Mouse (Mus musculus) MEL (cell line): Measurements from ENCODE around the gene Gnb1l. TPM values are rescaled to one million over a fixed set of nuclear protein-coding genes. Genes with fewer than 3 reads are reported as not detected.
A peak's percentile ranks its signal among the peaks of the same experiment; 100 is the strongest.

Experiments
- DNase-seq: peaks from one replicate; pipeline ENCODE4 v3.0.0; 2011; ENCODE audit warnings: low read depth, low spot score
- H3K27ac ChIP-seq: 2 replicates; pipeline ENCODE4 v1.5.1; 2012; ENCODE audit warnings: low read depth, mild to moderate bottlenecking, control low read depth, low read length, moderate library complexity; ENCODE audit not compliant: control insufficient read depth
- H3K27me3 ChIP-seq, 2 experiments: fragments of 150-350 bp in 1 of 2; sonication (generic) in 1 of 2; 2 replicates each; pipeline ENCODE4 v1.6.1; 2012; ENCODE audit warnings: low read length in 2 of 2, mild to moderate bottlenecking in 2 of 2, improper control_type of control experiment in 1 of 2, moderate library complexity in 1 of 2; ENCODE audit not compliant: insufficient read depth in 2 of 2, control insufficient read depth in 1 of 2
- H3K36me3 ChIP-seq, 2 experiments: 2 replicates each; pipeline ENCODE4 v1.6.1; 2012 to 2014; ENCODE audit warnings: low read length in 2 of 2, improper control_type of control experiment in 1 of 2, inconsistent platforms in 1 of 2, mild to moderate bottlenecking in 1 of 2; ENCODE audit not compliant: insufficient read depth in 2 of 2, control insufficient read depth in 1 of 2
- H3K4me1 ChIP-seq, 2 experiments: fragments of 150-350 bp in 1 of 2; sonication (generic) in 1 of 2; 2 replicates each; pipeline ENCODE4 v1.6.1; 2012; ENCODE audit warnings: low read length in 2 of 2, improper control_type of control experiment in 1 of 2, mild to moderate bottlenecking in 1 of 2; ENCODE audit not compliant: insufficient read depth in 2 of 2, control insufficient read depth in 1 of 2
- H3K4me3 ChIP-seq, 2 experiments: fragments of 150-350 bp in 1 of 2; sonication (generic) in 1 of 2; 2 replicates each; pipeline ENCODE4 v1.5.1; 2012; ENCODE audit warnings: low read depth in 2 of 2, low read length in 2 of 2, mild to moderate bottlenecking in 2 of 2, moderate library complexity in 2 of 2, control low read depth in 1 of 2, improper control_type of control experiment in 1 of 2; ENCODE audit not compliant: control insufficient read depth in 1 of 2, insufficient read depth in 1 of 2
- H3K79me2 ChIP-seq: 2 replicates; pipeline ENCODE4 v1.6.1; 2012; ENCODE audit warnings: mild to moderate bottlenecking, low read length, moderate library complexity; ENCODE audit not compliant: control insufficient read depth, poor library complexity, insufficient read depth
- H3K9ac ChIP-seq: 2 replicates; pipeline ENCODE4 v1.6.1; 2012; ENCODE audit warnings: low read depth, mild to moderate bottlenecking, control low read depth, low read length, moderate library complexity; ENCODE audit not compliant: control insufficient read depth, poor library complexity, severe bottlenecking
- H3K9me3 ChIP-seq: fragments of 150-350 bp; sonication (generic); replicated peaks from 2 replicates; pipeline ENCODE4 v1.6.1; 2012; ENCODE audit warnings: mild to moderate bottlenecking, low read length, improper control_type of control experiment, moderate library complexity; ENCODE audit not compliant: insufficient read depth
- BHLHE40 ChIP-seq: IDR thresholded peaks from 2 replicates; pipeline ENCODE4 v1.6.1; 2012; ENCODE audit warnings: low read depth, mild to moderate bottlenecking, inconsistent platforms, low read length, improper control_type of control experiment, borderline replicate concordance
- CHD1 ChIP-seq: IDR thresholded peaks from 2 replicates; pipeline ENCODE4 v1.6.1; 2012; ENCODE audit warnings: low read depth, mild to moderate bottlenecking, inconsistent platforms, low read length, improper control_type of control experiment
- CHD2 ChIP-seq: IDR thresholded peaks from 2 replicates; pipeline ENCODE4 v1.6.1; 2011; ENCODE audit warnings: low read length, improper control_type of control experiment
- CTCF ChIP-seq, 3 experiments: IDR thresholded peaks in 2 of 3; conservative IDR thresholded peaks in 1 of 3; 2 replicates each; pipeline ENCODE4 v1.5.1; 2011 to 2012; ENCODE audit warnings: low read length in 3 of 3, low read depth in 2 of 3, mild to moderate bottlenecking in 2 of 3, improper control_type of control experiment in 1 of 3, inconsistent platforms in 1 of 3, mixed read lengths in 1 of 3, moderate library complexity in 1 of 3; ENCODE audit not compliant: control insufficient read depth in 1 of 3, insufficient read depth in 1 of 3, poor library complexity in 1 of 3, severe bottlenecking in 1 of 3
- EP300 ChIP-seq, 2 experiments: IDR thresholded peaks; 2 replicates each; pipeline ENCODE4 v1.6.1; 2011; ENCODE audit warnings: improper control_type of control experiment in 2 of 2, low read length in 2 of 2, low read depth in 1 of 2, mild to moderate bottlenecking in 1 of 2
- ETS1 ChIP-seq: IDR thresholded peaks from 2 replicates; pipeline ENCODE4 v1.6.1; 2012; ENCODE audit warnings: low read depth, mild to moderate bottlenecking, inconsistent platforms, low read length, improper control_type of control experiment, moderate library complexity
- GATA1 ChIP-seq: IDR thresholded peaks from 2 replicates; pipeline ENCODE4 v1.6.1; 2011; ENCODE audit warnings: low read depth, low read length, improper control_type of control experiment
- JUND ChIP-seq: IDR thresholded peaks from 2 replicates; pipeline ENCODE4 v1.6.1; 2011; ENCODE audit warnings: low read depth, mild to moderate bottlenecking, improper control_type of control experiment, low read length
- KAT2A ChIP-seq: conservative IDR thresholded peaks from 2 replicates; pipeline ENCODE4 v1.6.1; 2012; ENCODE audit warnings: low read depth, low read length, improper control_type of control experiment, inconsistent platforms
- MAFK ChIP-seq: IDR thresholded peaks from 2 replicates; pipeline ENCODE4 v1.6.1; 2011; ENCODE audit warnings: low read depth, mild to moderate bottlenecking, low read length, improper control_type of control experiment, borderline replicate concordance
- MAX ChIP-seq: IDR thresholded peaks from 2 replicates; pipeline ENCODE4 v1.6.1; 2011; ENCODE audit warnings: low read length, improper control_type of control experiment
- MEF2A ChIP-seq: IDR thresholded peaks from 2 replicates; pipeline ENCODE4 v1.6.1; 2014; ENCODE audit warnings: low read depth, mild to moderate bottlenecking, inconsistent platforms, low read length, improper control_type of control experiment; ENCODE audit not compliant: poor library complexity, insufficient replicate concordance, severe bottlenecking; ENCODE audit errors: extremely low read depth
- MYB ChIP-seq: IDR thresholded peaks from 2 replicates; pipeline ENCODE4 v1.6.1; 2011; ENCODE audit warnings: mild to moderate bottlenecking, low read depth, low read length, improper control_type of control experiment
- MYC ChIP-seq: IDR thresholded peaks from 2 replicates; pipeline ENCODE4 v1.6.1; 2011; ENCODE audit warnings: low read depth, mild to moderate bottlenecking, low read length, improper control_type of control experiment, moderate library complexity
- POLR2AphosphoS2 ChIP-seq: IDR thresholded peaks from 2 replicates; pipeline ENCODE4 v1.6.1; 2011; ENCODE audit warnings: low read length, improper control_type of control experiment
- POLR2AphosphoS5 ChIP-seq: IDR thresholded peaks from 2 replicates; pipeline ENCODE4 v1.6.1; 2012; ENCODE audit warnings: low read depth, borderline replicate concordance, mild to moderate bottlenecking, inconsistent platforms, low read length, moderate library complexity, mixed read lengths
- RCOR1 ChIP-seq: IDR thresholded peaks from 2 replicates; pipeline ENCODE4 v1.6.1; 2012; ENCODE audit warnings: low read depth, mild to moderate bottlenecking, inconsistent platforms, low read length, improper control_type of control experiment
- SIN3A ChIP-seq: IDR thresholded peaks from 2 replicates; pipeline ENCODE4 v1.6.1; 2012; ENCODE audit warnings: low read length, improper control_type of control experiment, inconsistent platforms
- USF1 ChIP-seq: IDR thresholded peaks from 2 replicates; pipeline ENCODE4 v1.6.1; 2014; ENCODE audit warnings: low read depth, mild to moderate bottlenecking, inconsistent platforms, low read length, improper control_type of control experiment, moderate library complexity
- ZNF384 ChIP-seq: IDR thresholded peaks from 2 replicates; pipeline ENCODE4 v1.6.1; 2012; ENCODE audit warnings: low read depth, mild to moderate bottlenecking, inconsistent platforms, low read length, improper control_type of control experiment
- polyA plus RNA-seq, 2 experiments: library from polyadenylated mRNA; stranded (reverse) in 1 of 2; unstranded in 1 of 2; fragments of >175 nt in 1 of 2; fragments of >200 nt in 1 of 2; gene quantifications; 2 replicates each; pipeline versions ENCODE4 v1.2.1 to v1.2.4; 2012; ENCODE audit warnings: low replicate concordance in 2 of 2, low read depth in 1 of 2; ENCODE audit not compliant: insufficient read length in 2 of 2, insufficient read depth in 1 of 2, missing spikeins in 1 of 2
- total RNA-seq: library from RNA; depleted of rRNA; stranded (reverse); fragments of 300-350 nt; gene quantifications from 2 replicates; pipeline ENCODE4 v1.2.3, GENCODE M21; 2012

Gene Gnb1l
- total and polyA plus RNA-seq, 3 experiments, result 37.9 to 47.8 TPM; not detected in 1

- H3K27ac ChIP-seq, result no peak overlapping the region
- H3K4me1 ChIP-seq, result peaks cover 6 to 20% of the 10 kb centered on the region in 2 experiments; a peak in 3 of 4 replicates
- H3K9me3 ChIP-seq, result no peaks in the 10 kb centered on the region
- no peak overlapping the region for H3K4me3 ChIP-seq
- TF ChIP-seq MYB (no peak), EP300 (IDR thresholded peaks at IDR 0.05; ENCODE audit: low read depth in 1 of 2, low read length in 2 of 2) (0 out of 4 replicates have a peak, but pooled peaks of 1 of the 2 experiments have one; percentile 4)
- no peaks in the 10 kb centered on the region for H3K79me2 ChIP-seq
- H3K9ac ChIP-seq, result no peak overlapping the region
- H3K27me3 ChIP-seq, result no peaks in the 10 kb centered on the region
- peak; percentile 74 for DNase-seq
- peaks cover 0 to 8% of the 10 kb centered on the region in 2 experiments; a peak in 1 of 4 replicates for H3K36me3 ChIP-seq
Observed at GRCm38 (mm10) chr16:18486126-18486525, 12.4 kb upstream of the Gnb1l start.

- H3K79me2 ChIP-seq, result no peaks in the 10 kb centered on the region
- no peak overlapping the region for H3K27ac ChIP-seq
- TF ChIP-seq GATA1, result no peak
- TF ChIP-seq ZNF384, result no peak
- no peak for TF ChIP-seq MEF2A
- no peak for TF ChIP-seq POLR2AphosphoS5
- no peak for TF ChIP-seq CHD1
- no peak for TF ChIP-seq USF1
- TF ChIP-seq CTCF (IDR thresholded peaks at IDR 0.05 in 2 of 3, conservative IDR thresholded peaks at IDR 0.05 in 1 of 3; ENCODE audit: control insufficient read depth in 1 of 3, insufficient read depth in 1 of 3, low read depth in 2 of 3, low read length in 3 of 3, poor library complexity in 1 of 3, severe bottlenecking in 1 of 3), result no peak
- TF ChIP-seq MYC, result no peak
- no peak for TF ChIP-seq ETS1
- no peak for TF ChIP-seq POLR2AphosphoS2
- TF ChIP-seq RCOR1, result no peak
- no peak for TF ChIP-seq EP300 (IDR thresholded peaks at IDR 0.05; ENCODE audit: low read depth in 1 of 2, low read length in 2 of 2)
- TF ChIP-seq MYB, result no peak
- TF ChIP-seq MAFK, result no peak
- TF ChIP-seq CHD2, result no peak
- no peak for TF ChIP-seq BHLHE40
- TF ChIP-seq SIN3A, result no peak
- TF ChIP-seq MAX, result no peak
- TF ChIP-seq KAT2A, result no peak
- no peak for TF ChIP-seq JUND
- H3K27me3 ChIP-seq, result no peaks in the 10 kb centered on the region
- peak; percentile 16 for DNase-seq
- no peak overlapping the region for H3K9ac ChIP-seq
- no peak overlapping the region for H3K4me3 ChIP-seq
- 0 out of 4 replicates have a peak, but pooled peaks cover 0 to 2% of the 10 kb centered on the region in 2 experiments for H3K36me3 ChIP-seq
- H3K9me3 ChIP-seq, result no peaks in the 10 kb centered on the region
- peaks cover 5 to 7% of the 10 kb centered on the region in 2 experiments; a peak in 2 of 4 replicates for H3K4me1 ChIP-seq
Observed at GRCm38 (mm10) chr16:18490281-18490680, 8.2 kb upstream of the Gnb1l start.
